Mouse (Mus musculus): ENCODE data around the gene Pih1d1. TPM values are rescaled to one million over a fixed set of nuclear protein-coding genes. Genes with fewer than 3 reads are reported as not detected.
"Not testable (repeated sequence)": the region's sequence is repeated elsewhere in the genome, so short reads cannot be mapped to it uniquely, and the experiment has no call there.

Pih1d1 gene
- polyA plus RNA-seq, 1 experiment = 46.9 TPM

- Histone ChIP-seq H3K4me1 (ENCODE audit: control insufficient read depth, insufficient read depth, low read length) (no peaks in the 10 kb centered on the region), H3K4me3 (replicated peaks; ENCODE audit: extremely low read depth, low read depth, low read length) (no peak overlapping the region)
- no peak for TF ChIP-seq CTCF (IDR thresholded peaks at IDR 0.05; ENCODE audit: insufficient read depth, low read length)
- TF ChIP-seq POLR2A (IDR thresholded peaks at IDR 0.05; ENCODE audit: borderline replicate concordance, extremely low read depth, low read depth, low read length) = no peak
- WGBS = 70% methylated on average over 9 of the region's 9 CpGs
- no peak for DNase-seq
Measured at GRCm38 (mm10) chr7:45162996-45163615, 9.0 kb downstream of the Pih1d1 start.

GRCm38 (mm10) chr7:45163735-45164490, 9.8 kb downstream of the Pih1d1 start, which contains the start of gene Slc17a7:
Gene Slc17a7, plus strand, starts transcription at chr7:45163949.
- no peak for TF ChIP-seq CTCF (IDR thresholded peaks at IDR 0.05; ENCODE audit: insufficient read depth, low read length)
- no peak for TF ChIP-seq POLR2A (IDR thresholded peaks at IDR 0.05; ENCODE audit: borderline replicate concordance, extremely low read depth, low read depth, low read length)
- DNase-seq = no peak
- 2% methylated on average over 41 of the region's 41 CpGs for WGBS
- H3K4me1 ChIP-seq (ENCODE audit: control insufficient read depth, insufficient read depth, low read length) = 0 out of 2 replicates have a peak, but pooled peaks cover 2% of the 10 kb centered on the region
- H3K4me3 ChIP-seq (replicated peaks; ENCODE audit: extremely low read depth, low read depth, low read length) = no peak within 1 kb of the TSS

GRCm38 (mm10) chr7:45164833-45165232, 10.7 kb downstream of the Pih1d1 start:
- H3K4me1 ChIP-seq (ENCODE audit: control insufficient read depth, insufficient read depth, low read length) = 0 out of 2 replicates have a peak, but pooled peaks cover 2% of the 10 kb centered on the region
- 57% methylated on average over 5 of the region's 5 CpGs for WGBS
- DNase-seq = no peak
- no peak overlapping the region for H3K4me3 ChIP-seq (replicated peaks; ENCODE audit: extremely low read depth, low read depth, low read length)
- TF ChIP-seq CTCF (IDR thresholded peaks at IDR 0.05; ENCODE audit: insufficient read depth, low read length) = no peak
- TF ChIP-seq POLR2A (IDR thresholded peaks at IDR 0.05; ENCODE audit: borderline replicate concordance, extremely low read depth, low read depth, low read length) = no peak

GRCm38 (mm10) chr7:45165701-45166100, 11.6 kb downstream of the Pih1d1 start:
- no peak for DNase-seq
- WGBS = 54% methylated on average over 11 of the region's 11 CpGs
- H3K4me1 ChIP-seq (ENCODE audit: control insufficient read depth, insufficient read depth, low read length) = 0 out of 2 replicates have a peak, but pooled peaks cover 2% of the 10 kb centered on the region
- TF ChIP-seq CTCF (IDR thresholded peaks at IDR 0.05; ENCODE audit: insufficient read depth, low read length) (no peak), POLR2A (IDR thresholded peaks at IDR 0.05; ENCODE audit: borderline replicate concordance, extremely low read depth, low read depth, low read length) (no peak)
- H3K4me3 ChIP-seq (replicated peaks; ENCODE audit: extremely low read depth, low read depth, low read length) = no peak overlapping the region

GRCm38 (mm10) chr7:45166950-45167401, 12.9 kb downstream of the Pih1d1 start:
- WGBS = 23% methylated on average over 10 of the region's 10 CpGs
- TF ChIP-seq CTCF (IDR thresholded peaks at IDR 0.05; ENCODE audit: insufficient read depth, low read length) = no peak
- no peak for TF ChIP-seq POLR2A (IDR thresholded peaks at IDR 0.05; ENCODE audit: borderline replicate concordance, extremely low read depth, low read depth, low read length)
- DNase-seq = no peak
- 0 out of 2 replicates have a peak, but pooled peaks cover 2% of the 10 kb centered on the region for H3K4me1 ChIP-seq (ENCODE audit: control insufficient read depth, insufficient read depth, low read length)
- H3K4me3 ChIP-seq (replicated peaks; ENCODE audit: extremely low read depth, low read depth, low read length) = no peak overlapping the region

- 8% methylated on average over 19 of the region's 19 CpGs for WGBS
- TF ChIP-seq CTCF (IDR thresholded peaks at IDR 0.05; ENCODE audit: insufficient read depth, low read length) (no peak), POLR2A (IDR thresholded peaks at IDR 0.05; ENCODE audit: borderline replicate concordance, extremely low read depth, low read depth, low read length) (no peak)
- Histone ChIP-seq H3K4me1 (ENCODE audit: control insufficient read depth, insufficient read depth, low read length) (0 out of 2 replicates have a peak, but pooled peaks cover 2% of the 10 kb centered on the region), H3K4me3 (replicated peaks; ENCODE audit: extremely low read depth, low read depth, low read length) (no peak overlapping the region)
- no peak for DNase-seq
Measured at GRCm38 (mm10) chr7:45167761-45168445, 13.8 kb downstream of the Pih1d1 start.

GRCm38 (mm10) chr7:45168656-45169055, 14.6 kb downstream of the Pih1d1 start:
- DNase-seq = no peak
- no peak for TF ChIP-seq CTCF (IDR thresholded peaks at IDR 0.05; ENCODE audit: insufficient read depth, low read length)
- no peak for TF ChIP-seq POLR2A (IDR thresholded peaks at IDR 0.05; ENCODE audit: borderline replicate concordance, extremely low read depth, low read depth, low read length)
- H3K4me3 ChIP-seq (replicated peaks; ENCODE audit: extremely low read depth, low read depth, low read length) = no peak overlapping the region
- WGBS = 6% methylated on average over 24 of the region's 24 CpGs
- 0 out of 2 replicates have a peak, but pooled peaks cover 2% of the 10 kb centered on the region for H3K4me1 ChIP-seq (ENCODE audit: control insufficient read depth, insufficient read depth, low read length)

GRCm38 (mm10) chr7:45169495-45169894, 15.4 kb downstream of the Pih1d1 start:
- TF ChIP-seq POLR2A (IDR thresholded peaks at IDR 0.05; ENCODE audit: borderline replicate concordance, extremely low read depth, low read depth, low read length) (no peak), CTCF (IDR thresholded peaks at IDR 0.05; ENCODE audit: insufficient read depth, low read length) (no peak)
- Histone ChIP-seq H3K4me1 (ENCODE audit: control insufficient read depth, insufficient read depth, low read length) (0 out of 2 replicates have a peak, but pooled peaks cover 2% of the 10 kb centered on the region), H3K4me3 (replicated peaks; ENCODE audit: extremely low read depth, low read depth, low read length) (no peak overlapping the region)
- 84% methylated on average over 3 of the region's 3 CpGs for whole genome bisulfite sequencing
- no peak for DNase-seq

GRCm38 (mm10) chr7:45172974-45173373, 18.9 kb downstream of the Pih1d1 start:
- TF ChIP-seq CTCF (IDR thresholded peaks at IDR 0.05; ENCODE audit: insufficient read depth, low read length) = peak; percentile 21; the same call in 1 of the 2 replicates
- no peak for TF ChIP-seq POLR2A (IDR thresholded peaks at IDR 0.05; ENCODE audit: borderline replicate concordance, extremely low read depth, low read depth, low read length)
- 59% methylated on average over 7 of the region's 7 CpGs for WGBS
- Histone ChIP-seq H3K4me1 (ENCODE audit: control insufficient read depth, insufficient read depth, low read length) (0 out of 2 replicates have a peak, but pooled peaks cover 2% of the 10 kb centered on the region), H3K4me3 (replicated peaks; ENCODE audit: extremely low read depth, low read depth, low read length) (no peak overlapping the region)
- DNase-seq = no peak

- not testable (repeated sequence) for H3K4me1 ChIP-seq (ENCODE audit: control insufficient read depth, insufficient read depth, low read length); DNase-seq; H3K4me3 ChIP-seq (replicated peaks; ENCODE audit: extremely low read depth, low read depth, low read length)
- 57% methylated on average over 1 of the region's 1 CpGs for WGBS
Measured at GRCm38 (mm10) chr7:45173772-45174171, 19.7 kb downstream of the Pih1d1 start.
